Mouse (Mus musculus) brain, embryonic 14.5 days (tissue): ENCODE results near the gene Baiap3.

ENCODE experiments used
- CTCF ChIP-seq: fragments of 200-500 bp; IDR thresholded peaks from 2 replicates; pipeline ENCODE4 v1.5.1; 2012; ENCODE audit warnings: inconsistent platforms, mild to moderate bottlenecking, moderate library complexity, borderline replicate concordance; ENCODE audit not compliant: insufficient read depth, insufficient read length; ENCODE audit errors: extremely low read depth
- POLR2A ChIP-seq: fragments of 200-500 bp; IDR thresholded peaks from 2 replicates; pipeline ENCODE4 v1.6.1; 2012; ENCODE audit warnings: mild to moderate bottlenecking, inconsistent platforms, borderline replicate concordance; ENCODE audit not compliant: poor library complexity, insufficient read depth, insufficient read length, severe bottlenecking; ENCODE audit errors: extremely low read depth

- TF ChIP-seq CTCF (peak; percentile 86), POLR2A (no peak)
These were observed 28.9 kb upstream of the Baiap3 start for GRCm38 (mm10) chr17:25285033-25285432.
